Mouse (Mus musculus): Measurements from ENCODE around the gene Elmo3. TPM values are rescaled to one million over a fixed set of nuclear protein-coding genes. Genes with fewer than 3 reads are reported as not detected.

Gene Elmo3
- polyA plus RNA-seq, 1 experiment from 2014 or later = 3.5 TPM

- no peak for DNase-seq (ENCODE audit: low spot score)
- Histone ChIP-seq H3K4me1 (peaks cover 27% of the 10 kb centered on the region), H3K27me3 (replicated peaks; ENCODE audit: low read depth, poor library complexity, severe bottlenecking) (no peaks in the 10 kb centered on the region), H3K36me3 (replicated peaks) (peaks cover 87% of the 10 kb centered on the region), H3K9me3 (no peaks in the 10 kb centered on the region), H3K27ac (replicated peaks) (no peak overlapping the region), H3K4me3 (no peak overlapping the region)
- WGBS = 94% methylated on average over 10 of the region's 10 CpGs
Observed at GRCm38 (mm10) chr8:105308428-105308827, 3.0 kb downstream of the Elmo3 start.

- H3K36me3 ChIP-seq (replicated peaks) = peaks cover 87% of the 10 kb centered on the region
Observed at GRCm38 (mm10) chr8:105309142-105309847, 3.9 kb downstream of the Elmo3 start.

GRCm38 (mm10) chr8:105310118-105310517 lies 4.7 kb downstream of the Elmo3 start:
- Histone ChIP-seq H3K27ac (replicated peaks) (no peak overlapping the region), H3K9me3 (no peaks in the 10 kb centered on the region), H3K4me1 (peaks cover 24% of the 10 kb centered on the region), H3K4me3 (no peak overlapping the region), H3K36me3 (replicated peaks) (peaks cover 88% of the 10 kb centered on the region), H3K27me3 (replicated peaks; ENCODE audit: low read depth, poor library complexity, severe bottlenecking) (no peaks in the 10 kb centered on the region)
- whole genome bisulfite sequencing = 87% methylated on average over 8 of the region's 8 CpGs
- no peak for DNase-seq (ENCODE audit: low spot score)

More at GRCm38 (mm10) chr8:105309142-105309847, 3.9 kb downstream of the Elmo3 start:
- H3K4me1 ChIP-seq = peaks cover 32% of the 10 kb centered on the region
- H3K9me3 ChIP-seq = no peaks in the 10 kb centered on the region
- H3K27ac ChIP-seq (replicated peaks) = no peak overlapping the region
- H3K4me3 ChIP-seq = no peak overlapping the region
- 80% methylated on average over 15 of the region's 15 CpGs for WGBS
- H3K27me3 ChIP-seq (replicated peaks; ENCODE audit: low read depth, poor library complexity, severe bottlenecking) = no peaks in the 10 kb centered on the region
- no peak for DNase-seq (ENCODE audit: low spot score)

- no peaks in the 10 kb centered on the region for H3K9me3 ChIP-seq
- DNase-seq (ENCODE audit: low spot score) = no peak
- no peaks in the 10 kb centered on the region for H3K27me3 ChIP-seq (replicated peaks; ENCODE audit: low read depth, poor library complexity, severe bottlenecking)
- no peak overlapping the region for H3K4me3 ChIP-seq
- 80% methylated on average over 1 of the region's 1 CpGs for WGBS
- H3K4me1 ChIP-seq = peaks cover 8% of the 10 kb centered on the region
- peaks cover 100% of the 10 kb centered on the region for H3K36me3 ChIP-seq (replicated peaks)
- no peak overlapping the region for H3K27ac ChIP-seq (replicated peaks)
Observed at GRCm38 (mm10) chr8:105311718-105312117, 6.3 kb downstream of the Elmo3 start.

GRCm38 (mm10) chr8:105312891-105313481 lies 7.6 kb downstream of the Elmo3 start:
- peaks cover 6% of the 10 kb centered on the region for H3K4me1 ChIP-seq
- H3K27me3 ChIP-seq (replicated peaks; ENCODE audit: low read depth, poor library complexity, severe bottlenecking) = no peaks in the 10 kb centered on the region
- peaks cover 93% of the 10 kb centered on the region for H3K36me3 ChIP-seq (replicated peaks)
- no peaks in the 10 kb centered on the region for H3K9me3 ChIP-seq
- DNase-seq (ENCODE audit: low spot score) = no peak
- 90% methylated on average over 8 of the region's 8 CpGs for WGBS
- H3K27ac ChIP-seq (replicated peaks) = no peak overlapping the region
- H3K4me3 ChIP-seq = no peak overlapping the region

GRCm38 (mm10) chr8:105313622-105314402 lies 8.4 kb downstream of the Elmo3 start:
- no peaks in the 10 kb centered on the region for H3K9me3 ChIP-seq
- H3K4me3 ChIP-seq = no peak overlapping the region
- 0 out of 2 replicates have a peak overlapping the region, but pooled peaks have one; percentile 25 for H3K27ac ChIP-seq (replicated peaks)
- H3K4me1 ChIP-seq = peaks cover 6% of the 10 kb centered on the region
- peaks cover 93% of the 10 kb centered on the region for H3K36me3 ChIP-seq (replicated peaks)
- H3K27me3 ChIP-seq (replicated peaks; ENCODE audit: low read depth, poor library complexity, severe bottlenecking) = no peaks in the 10 kb centered on the region
- DNase-seq (ENCODE audit: low spot score) = no peak
- WGBS = 79% methylated on average over 9 of the region's 9 CpGs

GRCm38 (mm10) chr8:105315073-105315769 lies 9.8 kb downstream of the Elmo3 start:
- Histone ChIP-seq H3K36me3 (replicated peaks) (peaks cover 93% of the 10 kb centered on the region), H3K9me3 (no peaks in the 10 kb centered on the region), H3K4me1 (peaks cover 6% of the 10 kb centered on the region), H3K27ac (replicated peaks) (no peak overlapping the region), H3K27me3 (replicated peaks; ENCODE audit: low read depth, poor library complexity, severe bottlenecking) (no peaks in the 10 kb centered on the region), H3K4me3 (no peak overlapping the region)
- no peak for DNase-seq (ENCODE audit: low spot score)
- 88% methylated on average over 18 of the region's 18 CpGs for WGBS

GRCm38 (mm10) chr8:105317941-105318340 lies 12.5 kb downstream of the Elmo3 start:
- Histone ChIP-seq H3K27ac (replicated peaks) (no peak overlapping the region), H3K4me1 (peaks cover 6% of the 10 kb centered on the region), H3K27me3 (replicated peaks; ENCODE audit: low read depth, poor library complexity, severe bottlenecking) (no peaks in the 10 kb centered on the region), H3K9me3 (no peaks in the 10 kb centered on the region), H3K36me3 (replicated peaks) (peaks cover 73% of the 10 kb centered on the region), H3K4me3 (no peak overlapping the region)
- DNase-seq (ENCODE audit: low spot score) = no peak
- 88% methylated on average over 4 of the region's 4 CpGs for WGBS

GRCm38 (mm10) chr8:105318662-105319190 lies 13.3 kb downstream of the Elmo3 start:
- H3K9me3 ChIP-seq = no peaks in the 10 kb centered on the region
- no peaks in the 10 kb centered on the region for H3K27me3 ChIP-seq (replicated peaks; ENCODE audit: low read depth, poor library complexity, severe bottlenecking)
- H3K4me1 ChIP-seq = peaks cover 4% of the 10 kb centered on the region
- WGBS = 81% methylated on average over 11 of the region's 11 CpGs
- H3K36me3 ChIP-seq (replicated peaks) = peaks cover 69% of the 10 kb centered on the region
- DNase-seq (ENCODE audit: low spot score) = no peak
- no peak overlapping the region for H3K4me3 ChIP-seq
- H3K27ac ChIP-seq (replicated peaks) = no peak overlapping the region

- Histone ChIP-seq H3K9me3 (no peaks in the 10 kb centered on the region), H3K27me3 (replicated peaks; ENCODE audit: low read depth, poor library complexity, severe bottlenecking) (no peaks in the 10 kb centered on the region), H3K27ac (replicated peaks) (no peak overlapping the region), H3K36me3 (replicated peaks) (peaks cover 38% of the 10 kb centered on the region), H3K4me3 (no peak overlapping the region), H3K4me1 (peaks cover 21% of the 10 kb centered on the region)
- 89% methylated on average over 4 of the region's 4 CpGs for WGBS
- no peak for DNase-seq (ENCODE audit: low spot score)
Observed at GRCm38 (mm10) chr8:105323183-105323582, 17.8 kb downstream of the Elmo3 start.

GRCm38 (mm10) chr8:105325641-105326093 lies 20.3 kb downstream of the Elmo3 start:
- peaks cover 21% of the 10 kb centered on the region for H3K4me1 ChIP-seq
- peak overlapping the region; percentile 88 for H3K27ac ChIP-seq (replicated peaks)
- no peaks in the 10 kb centered on the region for H3K27me3 ChIP-seq (replicated peaks; ENCODE audit: low read depth, poor library complexity, severe bottlenecking)
- no peaks in the 10 kb centered on the region for H3K9me3 ChIP-seq
- under 1% methylated on average over 12 of the region's 12 CpGs for WGBS
- no peak for DNase-seq (ENCODE audit: low spot score)
- H3K4me3 ChIP-seq = peak overlapping the region; percentile 84
- peaks cover 42% of the 10 kb centered on the region for H3K36me3 ChIP-seq (replicated peaks)

GRCm38 (mm10) chr8:105326141-105326672 lies 20.8 kb downstream of the Elmo3 start, which contains the start of the genes Lrrc29 and Tmem208:
TSS of gene Lrrc29 (minus strand) at chr8:105326278.
TSS of gene Tmem208 (plus strand) at chr8:105326354.
- H3K27ac ChIP-seq (replicated peaks) = peak within 1 kb of the TSS; percentile 88
- H3K4me3 ChIP-seq = peak within 1 kb of the TSS; percentile 84
- H3K4me1 ChIP-seq = peaks cover 21% of the 10 kb centered on the region
- WGBS = under 1% methylated on average over 36 of the region's 36 CpGs
- H3K27me3 ChIP-seq (replicated peaks; ENCODE audit: low read depth, poor library complexity, severe bottlenecking) = no peaks in the 10 kb centered on the region
- H3K36me3 ChIP-seq (replicated peaks) = peaks cover 48% of the 10 kb centered on the region
- no peaks in the 10 kb centered on the region for H3K9me3 ChIP-seq
- DNase-seq (ENCODE audit: low spot score) = peak; percentile 97
